ENCODE assay signal across 17 mouse cellular contexts in the genomic region with DNA sequence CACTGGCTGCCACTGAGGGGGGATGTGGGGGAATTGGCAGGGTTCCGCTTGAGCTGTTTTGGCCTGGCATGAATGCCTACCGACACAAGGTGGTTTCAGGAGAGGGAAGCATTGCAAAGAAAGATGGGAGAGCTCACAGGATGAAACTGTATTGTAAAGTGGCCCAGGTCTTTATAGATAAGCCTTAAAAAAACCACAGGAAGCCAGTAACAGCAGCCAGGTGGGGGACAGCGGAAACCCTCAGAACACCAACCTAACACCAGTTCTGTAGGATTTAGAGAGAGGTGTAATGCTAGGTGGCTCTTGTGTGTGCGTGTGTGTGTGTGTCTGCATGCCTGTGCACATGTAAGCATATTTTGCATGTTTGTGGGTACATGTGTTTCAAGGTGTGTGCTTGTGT.
"Had no signal": no experiment of that assay in that cellular context is flagged by ENCODE, and none has a peak within 500 bp of the region (broad histone marks: within the 10 kb centered on the region; RNA-seq: fewer than 3 reads in every experiment).

No protein-coding gene starts in this region.

- H3K4me1 ChIP-seq: midbrain, embryonic 12.5 days; midbrain, embryonic 15.5 days; neural tube, embryonic 12.5 days had no signal

- H3K36me3 ChIP-seq: liver, embryonic 13.5 days; midbrain, embryonic 12.5 days; midbrain, embryonic 15.5 days; neural tube, embryonic 12.5 days; neural tube, embryonic 15.5 days had no signal

- H3K9ac ChIP-seq: liver, embryonic 13.5 days; midbrain, embryonic 12.5 days; midbrain, embryonic 15.5 days; neural tube, embryonic 12.5 days; neural tube, embryonic 15.5 days had no signal

- H3K27me3 ChIP-seq: liver, embryonic 13.5 days; midbrain, embryonic 12.5 days; midbrain, embryonic 15.5 days; neural tube, embryonic 12.5 days; neural tube, embryonic 15.5 days had no signal

- H3K9me3 ChIP-seq: liver, embryonic 13.5 days; midbrain, embryonic 12.5 days; midbrain, embryonic 15.5 days; neural tube, embryonic 12.5 days; neural tube, embryonic 15.5 days had no signal

- DNase-seq: layer of hippocampus, postnatal 36 days; liver, embryonic 13.5 days; lung, adult 2 months; lung, postnatal 14 days; lung, postnatal 4 days; right cerebral cortex, adult 18-20 months; right cerebral cortex, postnatal 14 days; right cerebral cortex, postnatal 4 days; thymus, postnatal 36 days had no signal

- ATAC-seq: intestine, postnatal 0 days; midbrain, embryonic 15.5 days had no signal

- H3K4me3 ChIP-seq: layer of hippocampus, adult 2 months; left cerebral cortex, adult 2 months; liver, embryonic 13.5 days; midbrain, embryonic 12.5 days; midbrain, embryonic 15.5 days; neural tube, embryonic 12.5 days; neural tube, embryonic 15.5 days had no signal

- H3K4me2 ChIP-seq: liver, embryonic 13.5 days; midbrain, embryonic 12.5 days; midbrain, embryonic 15.5 days; neural tube, embryonic 12.5 days; neural tube, embryonic 15.5 days had no signal

- H3K27ac ChIP-seq: layer of hippocampus, adult 2 months; left cerebral cortex, adult 2 months; liver, embryonic 13.5 days; midbrain, embryonic 12.5 days; midbrain, embryonic 15.5 days; neural tube, embryonic 12.5 days; neural tube, embryonic 15.5 days; stomach, postnatal 0 days had no signal
